17 mouse cellular contexts compared by ENCODE assay signal in the genomic region with DNA sequence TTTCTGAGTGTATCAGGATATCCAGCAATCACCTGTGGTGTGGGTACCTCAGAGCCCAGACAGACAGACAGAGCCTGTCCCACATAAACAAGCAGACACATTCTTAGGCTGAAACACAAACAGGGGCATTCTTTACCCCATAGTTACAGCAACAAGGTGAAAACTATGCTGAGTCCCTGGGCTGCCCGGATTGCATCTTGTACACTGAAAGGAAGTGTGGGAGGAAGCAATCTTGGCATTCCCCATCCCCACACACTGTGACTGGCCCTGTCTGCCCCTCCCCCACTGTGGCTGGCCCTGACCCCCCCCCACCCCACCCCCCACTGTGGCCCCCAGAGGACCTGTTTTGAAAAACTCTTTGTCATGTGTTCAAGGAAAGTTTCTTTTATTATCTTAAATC.
A peak's percentile ranks its signal among the peaks of the same experiment; 100 is the strongest.
DNase-seq lines count a peak whose midpoint lies in the region; ATAC-seq lines count a peak whose summit lies in the region.
"Had no signal": no experiment of that assay in that cellular context is flagged by ENCODE, and none has a peak within 500 bp of the region (broad histone marks: within the 10 kb centered on the region; RNA-seq: fewer than 3 reads in every experiment).

No protein-coding gene starts in this region.

- WGBS in heart, embryonic 10.5 days = 33% methylated on average over 1 of the region's 1 CpGs
- WGBS in hindbrain, embryonic 15.5 days = 17% methylated on average over 1 of the region's 1 CpGs
- 10% methylated on average over 1 of the region's 1 CpGs for WGBS in hindbrain, embryonic 10.5 days
- WGBS in midbrain, embryonic 13.5 days = 15% methylated on average over 1 of the region's 1 CpGs
- 13% methylated on average over 1 of the region's 1 CpGs for WGBS in midbrain, embryonic 14.5 days

- H3K4me2 ChIP-seq in hindbrain, embryonic 15.5 days = no peak overlapping the region
- no peak overlapping the region for H3K4me2 ChIP-seq in midbrain, embryonic 13.5 days (replicated peaks)
- no peak overlapping the region for H3K4me2 ChIP-seq in midbrain, embryonic 14.5 days (ENCODE audit: low read length)
- H3K4me2 ChIP-seq: intestine, embryonic 15.5 days; liver, embryonic 11.5 days; lung, embryonic 14.5 days had no signal

- intact Hi-C loops in heart, postnatal 10 days (cut with DNase I) = no loop called here

- no peak for DNase-seq in heart, embryonic 10.5 days (ENCODE audit: low spot score)
- no peak for DNase-seq in heart, postnatal 10 days
- no peak for DNase-seq in hindbrain, embryonic 10.5 days (ENCODE audit: low spot score)
- no peak for DNase-seq in midbrain, embryonic 14.5 days
- DNase-seq in MN1 (ENCODE audit: low spot score) = no peak
- DNase-seq: adrenal gland, postnatal 10 days; cerebellum, adult 2 months; gastrocnemius, postnatal 10 days; layer of hippocampus, adult 9-11 months; lung, embryonic 14.5 days; retina, postnatal 1 day; thymus, adult 2 months had no signal

- no peak overlapping the region for H3K4me3 ChIP-seq in heart, embryonic 10.5 days
- H3K4me3 ChIP-seq in hindbrain, embryonic 15.5 days = no peak overlapping the region
- H3K4me3 ChIP-seq in hindbrain, embryonic 10.5 days = no peak overlapping the region
- H3K4me3 ChIP-seq in midbrain, embryonic 13.5 days (replicated peaks) = no peak overlapping the region
- H3K4me3 ChIP-seq in midbrain, embryonic 14.5 days (replicated peaks; ENCODE audit: low read depth, low read length) = no peak overlapping the region
- H3K4me3 ChIP-seq: intestine, embryonic 15.5 days had no signal

- no peaks in the 10 kb centered on the region for H3K27me3 ChIP-seq in heart, embryonic 10.5 days (ENCODE audit: insufficient read depth, poor library complexity, severe bottlenecking)
- H3K27me3 ChIP-seq in hindbrain, embryonic 15.5 days = no peaks in the 10 kb centered on the region
- no peaks in the 10 kb centered on the region for H3K27me3 ChIP-seq in hindbrain, embryonic 10.5 days (ENCODE audit: insufficient read depth, poor library complexity, severe bottlenecking)
- no peaks in the 10 kb centered on the region for H3K27me3 ChIP-seq in midbrain, embryonic 13.5 days
- H3K27me3 ChIP-seq in midbrain, embryonic 14.5 days (ENCODE audit: control insufficient read depth, insufficient read depth, low read length) = no peaks in the 10 kb centered on the region
- H3K27me3 ChIP-seq: intestine, embryonic 15.5 days had no signal

- peaks cover 46% of the 10 kb centered on the region for H3K4me1 ChIP-seq in heart, embryonic 10.5 days
- peaks cover 28% of the 10 kb centered on the region for H3K4me1 ChIP-seq in hindbrain, embryonic 15.5 days (replicated peaks)
- H3K4me1 ChIP-seq in hindbrain, embryonic 10.5 days (replicated peaks) = peaks cover 39% of the 10 kb centered on the region
- H3K4me1 ChIP-seq in midbrain, embryonic 13.5 days (replicated peaks) = peaks cover 53% of the 10 kb centered on the region
- peaks cover 40% of the 10 kb centered on the region for H3K4me1 ChIP-seq in midbrain, embryonic 14.5 days (ENCODE audit: control insufficient read depth, insufficient read depth, low read length)
- H3K4me1 ChIP-seq: intestine, embryonic 15.5 days had no signal

- no peaks in the 10 kb centered on the region for H3K36me3 ChIP-seq in heart, embryonic 10.5 days
- no peaks in the 10 kb centered on the region for H3K36me3 ChIP-seq in hindbrain, embryonic 15.5 days
- no peaks in the 10 kb centered on the region for H3K36me3 ChIP-seq in hindbrain, embryonic 10.5 days
- H3K36me3 ChIP-seq in midbrain, embryonic 13.5 days = no peaks in the 10 kb centered on the region
- H3K36me3 ChIP-seq in midbrain, embryonic 14.5 days (ENCODE audit: control insufficient read depth, insufficient read depth, low read length) = no peaks in the 10 kb centered on the region
- H3K36me3 ChIP-seq: intestine, embryonic 15.5 days had no signal

- peak; percentile 56; the same call in 1 of the 2 replicates for ATAC-seq in hindbrain, embryonic 15.5 days (ENCODE audit: low FRiP score, low read depth)
- ATAC-seq in midbrain, embryonic 13.5 days = peak; percentile 43; the same call in 1 of the 2 replicates
- no peak for ATAC-seq in midbrain, embryonic 14.5 days (ENCODE audit: low FRiP score, low TSS enrichment)
- ATAC-seq: intestine, embryonic 15.5 days had no signal

- H3K9ac ChIP-seq in hindbrain, embryonic 15.5 days = no peak overlapping the region
- no peak overlapping the region for H3K9ac ChIP-seq in midbrain, embryonic 13.5 days (replicated peaks)
- H3K9ac ChIP-seq in midbrain, embryonic 14.5 days (replicated peaks; ENCODE audit: low read length) = no peak overlapping the region
- H3K9ac ChIP-seq: intestine, embryonic 15.5 days; lung, embryonic 14.5 days had no signal

- no peaks in the 10 kb centered on the region for H3K9me3 ChIP-seq in heart, embryonic 10.5 days
- H3K9me3 ChIP-seq in hindbrain, embryonic 15.5 days = no peaks in the 10 kb centered on the region
- no peaks in the 10 kb centered on the region for H3K9me3 ChIP-seq in hindbrain, embryonic 10.5 days
- H3K9me3 ChIP-seq in midbrain, embryonic 13.5 days = no peaks in the 10 kb centered on the region
- no peaks in the 10 kb centered on the region for H3K9me3 ChIP-seq in midbrain, embryonic 14.5 days (ENCODE audit: control insufficient read depth, low read length)
- H3K9me3 ChIP-seq: G1E; intestine, embryonic 15.5 days had no signal

- H3K27ac ChIP-seq in heart, embryonic 10.5 days = peak overlapping the region; percentile 59
- H3K27ac ChIP-seq in hindbrain, embryonic 15.5 days (replicated peaks) = no peak overlapping the region
- no peak overlapping the region; the same call in 1 of the 2 replicates for H3K27ac ChIP-seq in hindbrain, embryonic 10.5 days
- no peak overlapping the region for H3K27ac ChIP-seq in midbrain, embryonic 13.5 days
- no peak overlapping the region for H3K27ac ChIP-seq in midbrain, embryonic 14.5 days (replicated peaks; ENCODE audit: low read depth, low read length)
- H3K27ac ChIP-seq: intestine, embryonic 15.5 days had no signal
